Mouse (Mus musculus) CH12.LX (cell line): ENCODE measurements around the gene Map1b.

Experiments used
- CTCF ChIP-seq, 2 experiments: IDR thresholded peaks in 1 of 2; conservative IDR thresholded peaks in 1 of 2; 2 replicates each; pipeline ENCODE4 v1.5.1; 2011 to 2012; ENCODE audit warnings: low read depth in 2 of 2, low read length in 2 of 2, improper control_type of control experiment in 1 of 2, inconsistent platforms in 1 of 2, mild to moderate bottlenecking in 1 of 2, moderate library complexity in 1 of 2
- GABPA ChIP-seq: IDR thresholded peaks from 2 replicates; pipeline ENCODE4 v1.6.1; 2012; ENCODE audit warnings: low read depth, low read length, improper control_type of control experiment, inconsistent platforms; ENCODE audit not compliant: insufficient replicate concordance
- IRF4 ChIP-seq: IDR thresholded peaks from 2 replicates; pipeline ENCODE4 v1.6.1; 2014; ENCODE audit warnings: low read depth, mild to moderate bottlenecking, inconsistent platforms, low read length, improper control_type of control experiment
- JUN ChIP-seq: IDR thresholded peaks from 2 replicates; pipeline ENCODE4 v1.6.1; 2011; ENCODE audit warnings: low read depth, mild to moderate bottlenecking, low read length, improper control_type of control experiment, moderate library complexity; ENCODE audit not compliant: insufficient read depth
- MAFK ChIP-seq: IDR thresholded peaks from 2 replicates; pipeline ENCODE4 v1.6.1; 2011; ENCODE audit warnings: low read length, improper control_type of control experiment; ENCODE audit not compliant: insufficient replicate concordance
- MAX ChIP-seq: IDR thresholded peaks from 2 replicates; pipeline ENCODE4 v1.6.1; 2011; ENCODE audit warnings: low read length, improper control_type of control experiment
- MEF2A ChIP-seq: IDR thresholded peaks from 2 replicates; pipeline ENCODE4 v1.6.1; 2014; ENCODE audit warnings: low read depth, mild to moderate bottlenecking, inconsistent platforms, low read length, improper control_type of control experiment, borderline replicate concordance
- POLR2A ChIP-seq: IDR thresholded peaks from 2 replicates; pipeline ENCODE4 v1.6.1; 2011; ENCODE audit warnings: low read depth, mild to moderate bottlenecking, improper control_type of control experiment, low read length
- POLR2AphosphoS2 ChIP-seq: IDR thresholded peaks from 2 replicates; pipeline ENCODE4 v1.6.1; 2011; ENCODE audit warnings: low read depth, low read length, improper control_type of control experiment
- RAD21 ChIP-seq: IDR thresholded peaks from 2 replicates; pipeline ENCODE4 v1.6.1; 2011; ENCODE audit warnings: low read depth, mild to moderate bottlenecking, low read length, improper control_type of control experiment, moderate library complexity
- RCOR1 ChIP-seq: conservative IDR thresholded peaks from 2 replicates; pipeline ENCODE4 v1.6.1; 2012; ENCODE audit warnings: low read depth, mild to moderate bottlenecking, inconsistent platforms, low read length, improper control_type of control experiment
- USF2 ChIP-seq: conservative IDR thresholded peaks from 2 replicates; pipeline ENCODE4 v1.6.1; 2011; ENCODE audit warnings: low read depth, low read length, improper control_type of control experiment
- ZMIZ1 ChIP-seq: IDR thresholded peaks from 2 replicates; pipeline ENCODE4 v1.6.1; 2012; ENCODE audit warnings: low read depth, mild to moderate bottlenecking, inconsistent platforms, low read length, improper control_type of control experiment

DNA sequence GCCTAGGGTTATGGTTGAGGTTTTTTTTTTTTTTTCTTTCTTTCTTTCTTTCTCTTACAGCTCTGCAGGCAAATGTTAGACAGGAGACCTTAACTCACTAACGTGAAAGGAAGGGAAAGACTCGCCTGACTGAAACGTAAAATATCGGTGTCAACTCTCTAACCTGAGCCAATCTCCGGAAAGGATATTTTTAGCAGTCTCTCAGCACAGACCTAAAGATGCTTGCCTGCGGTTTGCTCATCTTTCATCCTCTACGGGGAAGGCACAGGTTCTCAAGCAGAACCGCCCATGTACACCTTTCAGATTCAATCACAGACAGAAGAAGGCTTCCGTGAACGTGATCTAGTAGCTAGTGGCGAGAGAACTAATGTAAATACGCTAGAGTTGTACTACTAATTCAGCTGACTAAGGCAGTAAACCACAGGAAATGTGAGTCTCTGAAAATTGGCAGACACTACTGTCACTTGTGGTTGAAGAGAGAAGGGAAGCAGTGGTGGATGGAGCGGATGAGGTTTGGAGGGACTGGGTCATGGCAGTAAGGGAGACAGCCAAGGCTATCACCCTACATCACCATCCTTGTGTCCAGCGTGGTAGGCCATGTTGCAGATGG, 12.9 kb downstream of the Map1b start:
- TF ChIP-seq POLR2A (no peak), MAFK (peak; percentile 41; the same call in 1 of the 2 replicates), USF2 (no peak), ZMIZ1 (no peak), CTCF (conservative IDR thresholded peaks at IDR 0.05 in 1 of 2, IDR thresholded peaks at IDR 0.05 in 1 of 2; ENCODE audit: low read depth in 2 of 2, low read length in 2 of 2) (no peak), JUN (no peak), IRF4 (peak; percentile 22; the same call in 1 of the 2 replicates), POLR2AphosphoS2 (no peak), GABPA (no peak), MEF2A (peak; percentile 75; the same call in 1 of the 2 replicates), MAX (no peak), RCOR1 (no peak), RAD21 (no peak)
